Mouse (Mus musculus) CH12F3 (cell line): ENCODE results near the gene Zgrf1.

ENCODE experiments used
- in situ Hi-C: fragments of 300-500 bp; cut with MboI; formaldehyde crosslinking; loops from 2 replicates; pipeline ENCODE4 v1.14.3; 2020; ENCODE audit warnings: low sequenced_read_pairs

Zgrf1 gene

GRCm38 (mm10) chr3:127554723-127555122, 1.4 kb downstream of the Zgrf1 start:
- in situ Hi-C loops, result loop anchor here (25.0 kb wide), 1 partner anchor 208 kb away; no protein-coding TSS in a partner anchor

DNA sequence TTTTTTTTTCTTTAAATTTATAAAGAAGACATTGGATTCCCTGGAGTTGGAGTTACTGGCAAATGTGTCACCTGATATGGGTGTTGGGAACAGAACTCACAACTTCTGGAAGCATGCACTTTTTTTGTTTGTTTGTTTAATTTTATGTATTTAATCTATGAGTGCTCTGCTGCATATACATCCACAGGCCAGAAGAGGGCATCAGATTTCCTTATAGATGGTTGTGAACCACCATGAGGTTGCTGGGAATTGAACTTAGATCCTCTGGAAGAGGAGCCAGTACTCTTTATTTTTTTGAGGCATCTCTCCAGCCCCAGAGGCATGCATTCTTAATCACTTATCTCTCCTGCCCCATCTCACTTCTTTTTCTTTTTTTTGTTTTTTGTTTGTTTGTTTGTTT, 4.9 kb downstream of the Zgrf1 start:
- in situ Hi-C loops, result loop anchor here (25.0 kb wide), 1 partner anchor 204 kb away; no protein-coding TSS in a partner anchor

DNA sequence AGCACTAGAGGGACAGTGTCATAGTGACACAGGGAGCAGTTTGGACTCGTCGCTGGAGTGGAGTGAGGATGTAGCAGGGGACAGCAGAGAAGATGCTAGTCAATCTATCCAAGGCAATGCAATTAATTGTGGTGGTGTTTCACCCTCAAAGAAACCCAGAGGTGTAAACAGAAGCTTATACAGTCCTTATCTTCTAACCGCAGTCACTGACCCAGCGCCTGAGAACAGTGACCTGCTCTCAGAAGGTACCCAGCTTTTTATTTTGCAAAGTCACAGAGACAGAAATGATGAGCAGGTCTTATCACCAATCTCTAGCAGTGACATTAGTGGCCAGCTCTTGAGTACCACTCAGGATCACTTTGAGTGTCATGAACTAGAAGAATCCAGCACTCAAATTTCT, 9.7 kb downstream of the Zgrf1 start:
- in situ Hi-C loops, result loop anchor here (25.0 kb wide), 1 partner anchor 199 kb away; no protein-coding TSS in a partner anchor

- in situ Hi-C loops, result loop anchor here (25.0 kb wide), 1 partner anchor 197 kb away; no protein-coding TSS in a partner anchor
These were observed 11.8 kb downstream of the Zgrf1 start for GRCm38 (mm10) chr3:127565129-127565528.

DNA sequence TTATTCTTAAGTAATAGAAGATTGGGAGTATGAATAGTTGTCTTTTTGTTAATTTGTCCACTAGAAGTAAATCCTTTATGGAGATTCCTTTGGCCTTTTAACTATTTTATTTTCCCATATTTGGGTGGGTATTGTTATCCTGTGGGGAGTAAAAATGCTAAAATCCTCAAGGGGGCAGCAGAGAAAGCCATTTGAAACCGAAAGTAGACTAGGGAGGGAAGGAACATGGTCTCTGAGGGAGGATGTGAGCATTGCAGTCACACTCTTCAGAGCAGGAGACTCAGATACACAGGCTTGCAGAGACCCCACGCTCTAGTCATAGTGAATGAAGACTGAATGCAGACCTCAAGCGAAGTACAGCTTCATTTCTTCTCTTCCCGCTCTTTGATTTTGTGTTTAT, 19.3 kb downstream of the Zgrf1 start:
- in situ Hi-C loops, result loop anchor here (25.0 kb wide), 1 partner anchor 190 kb away; no protein-coding TSS in a partner anchor

DNA sequence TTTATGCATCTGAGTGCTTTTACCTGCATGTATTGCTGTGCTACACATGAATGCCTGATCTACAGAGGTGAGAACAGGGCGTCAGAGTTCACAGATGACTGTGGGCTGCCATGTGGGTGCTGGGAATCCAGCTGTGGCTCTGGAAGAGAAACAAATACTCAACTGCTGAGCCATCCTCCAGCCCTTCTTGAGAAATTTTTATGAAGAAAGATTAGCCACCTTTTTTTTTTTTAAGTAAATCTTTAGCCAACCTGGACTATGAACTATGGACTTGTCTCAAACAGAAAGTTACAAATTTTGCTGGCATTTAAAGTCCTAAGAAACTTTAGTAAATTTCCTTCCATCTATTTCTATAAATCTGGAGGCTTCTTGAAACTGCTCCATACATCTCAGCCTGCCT, 43.8 kb downstream of the Zgrf1 start:
- in situ Hi-C loops, result no loop called here

- in situ Hi-C loops, result no loop called here
These were observed 54.8 kb downstream of the Zgrf1 start for GRCm38 (mm10) chr3:127608109-127608508.

DNA sequence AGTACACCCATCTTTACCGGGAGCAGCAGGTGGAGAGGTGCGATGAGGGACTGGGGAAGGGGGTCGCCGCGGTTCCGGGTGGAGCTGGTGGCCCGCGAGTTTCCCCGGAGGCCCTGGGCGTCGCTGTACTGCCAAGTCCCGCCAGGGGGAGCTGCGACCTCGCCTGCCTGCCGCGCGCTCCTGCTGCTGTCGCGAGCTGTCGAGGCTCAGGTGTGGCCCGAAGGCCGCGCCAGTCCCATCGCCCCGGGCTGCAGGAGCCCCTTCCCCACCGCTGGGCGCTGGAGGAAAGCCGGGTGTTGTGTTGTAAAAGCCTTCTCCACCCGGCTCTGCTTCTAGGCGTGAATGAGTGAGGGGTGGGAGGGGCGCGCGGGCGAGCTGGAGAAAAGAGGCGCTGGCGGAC, 72.0 kb downstream of the Zgrf1 start:
- in situ Hi-C loops, result loop anchor here (25.0 kb wide), 1 partner anchor 312 kb away; no protein-coding TSS in a partner anchor

DNA sequence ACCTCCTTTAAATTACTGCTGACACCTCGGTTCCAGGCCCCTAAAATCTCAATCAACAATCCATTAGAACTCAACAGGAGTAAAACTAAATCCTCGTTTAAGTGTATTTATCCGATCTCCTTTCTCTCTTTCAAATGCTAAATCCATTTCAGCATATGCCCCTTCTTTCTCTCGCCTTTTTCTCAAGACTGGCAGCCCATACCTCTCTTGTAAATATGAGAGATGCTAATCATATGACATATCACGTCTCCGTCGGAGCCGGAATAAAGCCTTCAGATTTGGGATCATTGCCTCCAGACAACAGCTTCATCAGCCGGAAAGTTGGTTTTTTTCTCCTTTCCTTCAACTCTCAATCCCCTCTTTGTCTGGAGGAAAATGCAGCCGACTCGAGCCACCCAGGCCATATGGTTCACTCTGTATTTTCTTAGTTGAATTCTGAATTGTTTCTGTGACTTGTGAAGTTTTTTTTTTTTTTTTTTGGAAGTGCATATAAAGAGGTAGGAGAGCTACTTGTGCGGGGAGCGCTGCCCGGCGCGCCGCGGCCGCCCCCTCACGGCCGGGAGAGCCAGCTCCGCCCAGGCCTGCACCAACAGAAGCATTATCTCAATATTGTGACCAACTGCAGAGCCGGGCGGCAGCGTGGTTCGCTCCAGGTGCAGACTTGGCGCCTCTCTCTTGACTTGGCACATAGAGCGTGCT, 72.6 kb downstream of the Zgrf1 start:
- in situ Hi-C loops, result loop anchor here (25.0 kb wide), 1 partner anchor 311 kb away; no protein-coding TSS in a partner anchor

GRCm38 (mm10) chr3:127626524-127626923, 73.2 kb downstream of the Zgrf1 start:
- in situ Hi-C loops, result loop anchor here (25.0 kb wide), 1 partner anchor 311 kb away; no protein-coding TSS in a partner anchor

DNA sequence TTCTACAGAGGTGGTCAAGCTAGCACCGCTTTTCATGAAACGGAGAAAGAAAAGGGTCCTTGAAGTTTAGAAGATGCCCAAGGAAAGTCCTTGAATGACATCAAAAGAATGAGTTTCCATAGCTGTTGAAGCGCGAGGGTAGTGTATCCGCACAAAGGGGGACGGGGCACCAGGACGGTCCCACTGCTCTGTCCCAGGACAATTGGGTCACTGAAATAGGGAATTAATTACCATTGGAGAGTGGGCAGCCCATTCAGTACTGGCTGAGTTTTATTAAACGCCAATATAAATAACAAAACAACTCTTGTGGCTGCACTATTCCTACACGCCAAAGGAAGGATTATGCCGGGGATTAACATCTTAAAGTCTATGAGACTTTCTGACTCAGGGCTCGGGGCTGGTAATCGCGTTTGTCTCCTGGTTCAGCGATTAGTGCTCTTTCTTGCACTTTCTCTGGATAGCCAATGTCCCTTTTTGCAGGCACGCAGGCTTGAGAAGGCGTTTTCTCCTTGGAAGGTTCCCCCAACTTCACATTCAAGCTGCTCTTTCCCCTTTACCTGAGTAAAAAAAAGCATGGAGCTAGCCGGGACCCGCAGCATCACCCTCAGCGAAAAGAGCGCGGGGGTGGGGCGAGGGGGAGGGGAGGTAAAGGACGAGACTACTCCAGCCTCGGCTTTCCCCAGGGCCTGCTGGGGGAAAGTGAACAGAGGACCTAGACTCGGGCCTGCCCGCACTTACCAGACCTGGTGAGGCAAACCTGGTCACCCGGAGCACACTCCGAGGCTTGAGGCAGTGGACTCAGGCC, 74.1 kb downstream of the Zgrf1 start:
- in situ Hi-C loops, result loop anchor here (25.0 kb wide), 1 partner anchor 310 kb away; no protein-coding TSS in a partner anchor

GRCm38 (mm10) chr3:127627956-127628310, 74.6 kb downstream of the Zgrf1 start:
- in situ Hi-C loops, result loop anchor here (25.0 kb wide), 1 partner anchor 309 kb away; no protein-coding TSS in a partner anchor

GRCm38 (mm10) chr3:127628311-127629184, 75.3 kb downstream of the Zgrf1 start:
- in situ Hi-C loops, result loop anchor here (25.0 kb wide), 1 partner anchor 309 kb away; no protein-coding TSS in a partner anchor

DNA sequence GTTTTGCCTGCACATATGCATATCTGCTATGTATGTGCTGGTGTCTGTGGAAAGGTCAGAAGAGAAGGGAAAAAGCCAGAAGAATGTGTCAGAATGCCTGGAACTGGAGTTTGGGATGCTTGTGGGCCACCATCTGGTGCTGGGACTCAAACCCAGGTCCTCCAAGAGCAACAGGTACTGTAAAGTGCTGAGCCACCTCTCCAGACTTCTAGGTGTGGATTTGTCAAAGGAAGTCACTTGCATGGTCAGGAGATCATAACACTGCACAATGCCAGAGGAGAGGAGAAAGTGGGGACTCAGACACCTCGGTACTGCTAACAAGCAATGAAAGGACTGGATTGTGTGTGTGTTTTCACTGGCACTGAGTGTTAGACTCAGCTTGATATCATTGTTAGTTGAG, 76.9 kb downstream of the Zgrf1 start:
- in situ Hi-C loops, result loop anchor here (25.0 kb wide), 1 partner anchor 307 kb away; no protein-coding TSS in a partner anchor

- in situ Hi-C loops, result loop anchor here (25.0 kb wide), 1 partner anchor 306 kb away; no protein-coding TSS in a partner anchor
These were observed 77.6 kb downstream of the Zgrf1 start for GRCm38 (mm10) chr3:127630735-127631372.

GRCm38 (mm10) chr3:127631582-127631981, 78.3 kb downstream of the Zgrf1 start:
- in situ Hi-C loops, result loop anchor here (25.0 kb wide), 1 partner anchor 306 kb away; no protein-coding TSS in a partner anchor

DNA sequence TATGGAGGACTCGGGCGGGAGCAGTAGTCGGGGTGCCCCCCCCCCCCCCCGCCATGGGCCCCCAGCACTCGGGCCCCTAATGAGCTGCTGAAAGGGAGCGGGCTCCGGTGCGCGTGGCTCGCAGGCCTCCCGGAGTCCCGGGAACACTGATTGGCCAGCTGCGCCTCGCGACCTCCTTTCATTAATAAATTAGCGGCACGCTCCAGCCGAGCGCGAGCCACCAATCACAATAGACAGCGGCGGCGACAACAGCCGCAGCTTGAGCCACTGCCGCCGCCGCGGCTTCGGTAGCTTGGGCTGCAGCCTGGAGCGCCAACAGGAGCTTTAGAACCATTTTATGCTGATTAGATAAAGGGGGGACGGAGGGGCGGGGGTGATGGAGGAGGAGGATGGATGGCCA, 79.2 kb downstream of the Zgrf1 start:
- in situ Hi-C loops, result loop anchor here (25.0 kb wide), 1 partner anchor 305 kb away; no protein-coding TSS in a partner anchor

DNA sequence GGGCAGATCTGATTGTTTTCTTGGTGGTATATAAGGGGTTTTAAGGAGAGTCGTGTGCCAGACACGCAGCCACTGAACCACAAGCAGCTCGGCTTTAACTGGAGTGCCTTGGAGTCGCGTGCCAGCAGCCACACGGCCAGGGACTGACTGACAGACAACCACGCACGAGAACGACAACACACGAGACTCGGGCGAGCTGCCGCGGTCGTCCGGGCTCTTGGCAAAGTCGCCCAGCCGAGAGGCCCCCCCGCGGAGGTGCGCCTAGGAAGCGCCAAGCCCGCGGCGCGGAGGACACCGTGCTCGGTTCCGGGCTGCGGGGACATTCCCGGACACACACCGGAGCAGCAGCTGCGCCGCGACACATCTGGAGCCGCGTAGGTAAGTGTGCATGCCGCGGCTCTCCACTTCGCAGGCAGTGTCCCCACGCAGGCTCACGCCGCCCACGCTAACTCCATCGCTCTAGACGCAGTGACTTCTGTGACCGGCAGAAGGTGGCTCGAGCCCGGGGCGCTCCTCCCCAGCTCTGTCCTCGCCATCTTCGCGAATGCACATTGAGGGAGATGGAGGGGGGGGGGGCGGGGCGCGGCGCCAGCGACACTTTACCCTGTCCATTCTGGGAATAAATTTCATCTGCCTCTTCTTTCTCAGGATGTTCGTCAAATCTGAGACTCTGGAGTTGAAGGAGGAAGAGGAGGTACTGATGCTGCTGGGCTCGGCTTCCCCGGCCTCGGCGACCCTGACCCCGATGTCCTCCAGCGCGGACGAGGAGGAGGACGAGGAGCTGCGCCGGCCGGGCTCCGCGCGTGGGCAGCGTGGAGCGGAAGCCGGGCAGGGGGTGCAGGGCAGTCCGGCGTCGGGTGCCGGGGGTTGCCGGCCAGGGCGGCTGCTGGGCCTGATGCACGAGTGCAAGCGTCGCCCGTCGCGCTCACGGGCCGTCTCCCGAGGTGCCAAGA, 80.1 kb downstream of the Zgrf1 start, which contains the start of gene Neurog2:
Gene Neurog2, plus strand, starts transcription at position 56 of the 953 bp plus-strand sequence.
- in situ Hi-C loops, result loop anchor here (25.0 kb wide), 1 partner anchor 304 kb away; no protein-coding TSS in a partner anchor
